In genomic region chr1:42496022-42496421, GRCm38 (mm10) we compare ENCODE assay signal across 25 mouse cellular contexts.
DNase-seq lines count a peak whose midpoint lies in the region; ATAC-seq and TF ChIP-seq lines count a peak whose summit lies in the region.
"Had no signal": no experiment of that assay in that cellular context is flagged by ENCODE, and none has a peak within 500 bp of the region (broad histone marks: within the 10 kb centered on the region; RNA-seq: fewer than 3 reads in every experiment).

No protein-coding gene starts in this region.

- peaks cover 8% of the 10 kb centered on the region; the same call in 1 of the 2 replicates for H3K4me1 ChIP-seq in kidney, adult 2 months (ENCODE audit: control insufficient read depth, insufficient read depth, low read length)
- no peaks in the 10 kb centered on the region for H3K4me1 ChIP-seq in kidney, postnatal 0 days (replicated peaks; ENCODE audit: insufficient read depth, low read length)
- H3K4me1 ChIP-seq in stomach, embryonic 15.5 days = peaks cover 4% of the 10 kb centered on the region; the same call in 1 of the 2 replicates
- no peaks in the 10 kb centered on the region for H3K4me1 ChIP-seq in stomach, postnatal 0 days (replicated peaks; ENCODE audit: control insufficient read depth, insufficient read depth)
- no peaks in the 10 kb centered on the region for H3K4me1 ChIP-seq in heart, embryonic 11.5 days (ENCODE audit: control insufficient read depth, insufficient read depth, low read length)

- H3K36me3 ChIP-seq in kidney, adult 2 months (ENCODE audit: control insufficient read depth, insufficient read depth, low read length) = no peaks in the 10 kb centered on the region
- H3K36me3 ChIP-seq in kidney, postnatal 0 days (ENCODE audit: insufficient read depth, low read length) = no peaks in the 10 kb centered on the region
- no peaks in the 10 kb centered on the region for H3K36me3 ChIP-seq in stomach, embryonic 15.5 days
- H3K36me3 ChIP-seq in stomach, postnatal 0 days (ENCODE audit: control insufficient read depth, insufficient read depth, low read length) = no peaks in the 10 kb centered on the region
- H3K36me3 ChIP-seq in heart, embryonic 11.5 days (ENCODE audit: control insufficient read depth, insufficient read depth, low read length) = no peaks in the 10 kb centered on the region
- H3K36me3 ChIP-seq: embryonic facial prominence, embryonic 15.5 days; forebrain, embryonic 10.5 days; forebrain, embryonic 15.5 days; G1E; heart, embryonic 10.5 days; heart, embryonic 15.5 days had no signal

- ATAC-seq in kidney, postnatal 0 days (replicated peaks; ENCODE audit: low FRiP score, low read depth) = peak; percentile 71
- 0 out of 2 replicates have a peak, but pooled peaks have one; percentile 37 for ATAC-seq in stomach, embryonic 15.5 days (ENCODE audit: insufficient read depth, low FRiP score, low read depth)
- no peak for ATAC-seq in stomach, postnatal 0 days (ENCODE audit: low FRiP score, low TSS enrichment)
- ATAC-seq in heart, embryonic 11.5 days (replicated peaks; ENCODE audit: insufficient number of reproducible peaks, low FRiP score, low TSS enrichment) = no peak
- ATAC-seq: CD4-positive, CD25-positive, alpha-beta regulatory T cell, adult 4 months; forebrain, embryonic 15.5 days had no signal

- H3K9ac ChIP-seq in kidney, postnatal 0 days (ENCODE audit: low read depth, low read length) = no peak overlapping the region
- H3K9ac ChIP-seq in stomach, embryonic 15.5 days = no peak overlapping the region
- H3K9ac ChIP-seq in stomach, postnatal 0 days (ENCODE audit: low read length) = no peak overlapping the region
- no peak overlapping the region for H3K9ac ChIP-seq in heart, embryonic 11.5 days (ENCODE audit: low read depth, low read length)
- H3K9ac ChIP-seq: embryonic facial prominence, embryonic 15.5 days; forebrain, embryonic 15.5 days; heart, embryonic 15.5 days had no signal

- WGBS in kidney, adult 2 months = 44% methylated on average over 3 of the region's 3 CpGs
- WGBS in kidney, postnatal 0 days = 47% methylated on average over 3 of the region's 3 CpGs
- 64% methylated on average over 3 of the region's 3 CpGs for WGBS in stomach, embryonic 15.5 days
- 71% methylated on average over 3 of the region's 3 CpGs for WGBS in stomach, postnatal 0 days
- 83% methylated on average over 3 of the region's 3 CpGs for WGBS in heart, embryonic 11.5 days (ENCODE audit: insufficient replicate concordance)

- H3K27me3 ChIP-seq in kidney, adult 2 months (replicated peaks; ENCODE audit: control insufficient read depth, insufficient read depth, low read length) = no peaks in the 10 kb centered on the region
- H3K27me3 ChIP-seq in kidney, postnatal 0 days (ENCODE audit: insufficient read depth, low read length) = no peaks in the 10 kb centered on the region
- no peaks in the 10 kb centered on the region for H3K27me3 ChIP-seq in stomach, embryonic 15.5 days (replicated peaks)
- no peaks in the 10 kb centered on the region for H3K27me3 ChIP-seq in stomach, postnatal 0 days (ENCODE audit: control insufficient read depth, insufficient read depth, low read length)
- H3K27me3 ChIP-seq in heart, embryonic 11.5 days (ENCODE audit: control insufficient read depth, insufficient read depth, low read length) = no peaks in the 10 kb centered on the region; the same call in 1 of the 2 replicates
- H3K27me3 ChIP-seq: forebrain, embryonic 15.5 days had no signal

- no peak overlapping the region for H3K4me2 ChIP-seq in kidney, postnatal 0 days (ENCODE audit: low read length)
- H3K4me2 ChIP-seq in stomach, embryonic 15.5 days = no peak overlapping the region
- no peak overlapping the region for H3K4me2 ChIP-seq in stomach, postnatal 0 days (replicated peaks; ENCODE audit: low read depth)
- H3K4me2 ChIP-seq in heart, embryonic 11.5 days = no peak overlapping the region
- H3K4me2 ChIP-seq: embryonic facial prominence, embryonic 15.5 days; forebrain, embryonic 15.5 days; heart, embryonic 15.5 days had no signal

- no peak overlapping the region for H3K27ac ChIP-seq in kidney, adult 2 months (ENCODE audit: insufficient read depth, low read depth, low read length)
- no peak overlapping the region for H3K27ac ChIP-seq in kidney, postnatal 0 days
- H3K27ac ChIP-seq in stomach, embryonic 15.5 days = no peak overlapping the region
- H3K27ac ChIP-seq in stomach, postnatal 0 days (replicated peaks) = no peak overlapping the region
- H3K27ac ChIP-seq in heart, embryonic 11.5 days (ENCODE audit: low read depth, low read length) = no peak overlapping the region
- H3K27ac ChIP-seq: embryonic facial prominence, embryonic 15.5 days; forebrain, embryonic 10.5 days; forebrain, embryonic 15.5 days; heart, embryonic 10.5 days; heart, embryonic 15.5 days had no signal

- no peak for TF ChIP-seq EP300 in stomach, postnatal 0 days (optimal IDR thresholded peaks at IDR 0.05)

- H3K9me3 ChIP-seq in kidney, postnatal 0 days (replicated peaks; ENCODE audit: low read length) = no peaks in the 10 kb centered on the region
- no peaks in the 10 kb centered on the region for H3K9me3 ChIP-seq in stomach, embryonic 15.5 days
- H3K9me3 ChIP-seq in stomach, postnatal 0 days (ENCODE audit: control insufficient read depth, low read length) = no peaks in the 10 kb centered on the region
- H3K9me3 ChIP-seq in heart, embryonic 11.5 days (replicated peaks; ENCODE audit: control insufficient read depth, low read length) = no peaks in the 10 kb centered on the region
- H3K9me3 ChIP-seq: embryonic facial prominence, embryonic 15.5 days; forebrain, embryonic 10.5 days; forebrain, embryonic 15.5 days; heart, embryonic 10.5 days; heart, embryonic 15.5 days had no signal

- peak; percentile 29 for DNase-seq in kidney, adult 2 months
- DNase-seq in kidney, adult 11 months = no peak
- peak; percentile 24 for DNase-seq in kidney, postnatal 0 days (ENCODE audit: low spot score)
- DNase-seq in kidney, postnatal 10 days = no peak
- DNase-seq in stomach, postnatal 0 days (ENCODE audit: low spot score) = no peak
- DNase-seq in yolk sac, embryonic 10.5 days (ENCODE audit: low spot score) = peak; percentile 11
- DNase-seq: adrenal gland, adult 8-10 months; B cell, adult 2 months; cerebellum, adult 11 months; cerebellum, adult 8-10 months; cerebellum, postnatal 14 days; embryo, embryonic 11 days; gastrocnemius, postnatal 10 days; heart, adult 18-20 months; heart, postnatal 14 days had no signal

- no peak for TF ChIP-seq POLR2A in kidney, adult 2 months (IDR thresholded peaks at IDR 0.05; ENCODE audit: low read depth, low read length)

- no peak for TF ChIP-seq CTCF in kidney, adult 2 months (conservative IDR thresholded peaks at IDR 0.05; ENCODE audit: insufficient read depth, insufficient read length, low read depth, low read length)
- TF ChIP-seq CTCF in kidney, postnatal 0 days (IDR thresholded peaks at IDR 0.05; ENCODE audit: low read depth) = no peak
- no peak for TF ChIP-seq CTCF in stomach, postnatal 0 days (IDR thresholded peaks at IDR 0.05; ENCODE audit: low read depth)

- H3K4me3 ChIP-seq in kidney, adult 2 months (ENCODE audit: insufficient read depth, low read depth, low read length) = no peak overlapping the region
- no peak overlapping the region for H3K4me3 ChIP-seq in kidney, postnatal 0 days (replicated peaks; ENCODE audit: low read depth, low read length)
- H3K4me3 ChIP-seq in stomach, embryonic 15.5 days (replicated peaks) = no peak overlapping the region
- no peak overlapping the region for H3K4me3 ChIP-seq in stomach, postnatal 0 days (ENCODE audit: low read depth, low read length)
- H3K4me3 ChIP-seq in heart, embryonic 11.5 days (ENCODE audit: low read depth, low read length) = no peak overlapping the region
- H3K4me3 ChIP-seq: embryonic facial prominence, embryonic 15.5 days; erythroblast, embryonic 14.5 days; forebrain, embryonic 10.5 days; forebrain, embryonic 15.5 days; heart, embryonic 10.5 days; heart, embryonic 15.5 days had no signal

Comparison
In these comparisons a context has a peak if more than half of its experiments do, and no peak if none do; other contexts are left out.
1. DNase-seq: peak in kidney, adult 2 months (single experiment), kidney, postnatal 0 days (single experiment) and yolk sac, embryonic 10.5 days (single experiment); none in kidney, adult 11 months (single experiment), kidney, postnatal 10 days (single experiment) and stomach, postnatal 0 days (single experiment).
2. ATAC-seq: peak in kidney, postnatal 0 days (single experiment) and stomach, embryonic 15.5 days (single experiment); none in stomach, postnatal 0 days (single experiment) and heart, embryonic 11.5 days (single experiment).